ENCODE assay signal across 8 mouse cellular contexts in genomic region chr14:87415808-87416721, GRCm38 (mm10). TPM values are rescaled to one million over a fixed set of nuclear protein-coding genes. Genes with fewer than 3 reads are reported as not detected.
DNase-seq lines count a peak whose midpoint lies in the region; ATAC-seq and TF ChIP-seq lines count a peak whose summit lies in the region.

Gene Tdrd3, plus strand, starts transcription at chr14:87416639.

- TF ChIP-seq POLR2A in brain, embryonic 14.5 days (IDR thresholded peaks at IDR 0.05; ENCODE audit: borderline replicate concordance, extremely low read depth, insufficient read depth, insufficient read length, poor library complexity, severe bottlenecking), result peak; percentile 86
- peak; percentile 35; the same call in 1 of the 2 replicates for TF ChIP-seq POLR2A in liver, adult 2 months (IDR thresholded peaks at IDR 0.05; ENCODE audit: extremely low read depth, insufficient read depth, low read length)
- peak; percentile 80 for TF ChIP-seq POLR2A in myocyte (IDR thresholded peaks at IDR 0.05; ENCODE audit: insufficient read length, low read depth)

- no peaks in the 10 kb centered on the region for H3K27me3 ChIP-seq in C2C12 (ENCODE audit: control insufficient read depth, insufficient read depth, insufficient read length)
- no peaks in the 10 kb centered on the region for H3K27me3 ChIP-seq in erythroblast, embryonic 14.5 days (ENCODE audit: control insufficient read depth)
- no peaks in the 10 kb centered on the region for H3K27me3 ChIP-seq in heart, embryonic 11.5 days (ENCODE audit: control insufficient read depth, insufficient read depth, low read length)
- H3K27me3 ChIP-seq in kidney, embryonic 16.5 days (ENCODE audit: insufficient read depth, low read length), result no peaks in the 10 kb centered on the region
- H3K27me3 ChIP-seq in liver, adult 2 months (ENCODE audit: control insufficient read depth, insufficient read depth, low read length), result no peaks in the 10 kb centered on the region
- H3K27me3 ChIP-seq in myocyte (ENCODE audit: control insufficient read depth, insufficient read depth, insufficient read length), result no peaks in the 10 kb centered on the region
- no peaks in the 10 kb centered on the region for H3K27me3 ChIP-seq in splenic B cell, adult 2 months (ENCODE audit: control insufficient read depth, insufficient read depth, low read length, poor library complexity, severe bottlenecking)

- H3K27ac ChIP-seq in heart, embryonic 11.5 days (ENCODE audit: low read depth, low read length), result peak within 1 kb of the TSS; percentile 99
- H3K27ac ChIP-seq in kidney, embryonic 16.5 days (ENCODE audit: low read length), result peak within 1 kb of the TSS; percentile 100
- peak within 1 kb of the TSS; percentile 91 for H3K27ac ChIP-seq in liver, adult 2 months (replicated peaks; ENCODE audit: insufficient read depth, low read depth, low read length)

- peaks cover 1% of the 10 kb centered on the region for H3K36me3 ChIP-seq in C2C12 (ENCODE audit: control insufficient read depth, insufficient read depth)
- H3K36me3 ChIP-seq in erythroblast, embryonic 14.5 days (ENCODE audit: control insufficient read depth), result 0 out of 2 replicates have a peak, but pooled peaks cover 2% of the 10 kb centered on the region
- H3K36me3 ChIP-seq in heart, embryonic 11.5 days (ENCODE audit: control insufficient read depth, insufficient read depth, low read length), result no peaks in the 10 kb centered on the region
- H3K36me3 ChIP-seq in kidney, embryonic 16.5 days (ENCODE audit: insufficient read depth, low read length), result no peaks in the 10 kb centered on the region
- H3K36me3 ChIP-seq in liver, adult 2 months (ENCODE audit: control insufficient read depth, insufficient read depth, low read length), result no peaks in the 10 kb centered on the region
- no peaks in the 10 kb centered on the region for H3K36me3 ChIP-seq in myocyte (ENCODE audit: control insufficient read depth, insufficient read depth)
- H3K36me3 ChIP-seq in splenic B cell, adult 2 months (ENCODE audit: control insufficient read depth, insufficient read depth, low read length, poor library complexity, severe bottlenecking), result no peaks in the 10 kb centered on the region

- peaks cover 30% of the 10 kb centered on the region for H3K79me3 ChIP-seq in C2C12 (ENCODE audit: low read depth)

- H3K79me2 ChIP-seq in C2C12 (ENCODE audit: control insufficient read depth, insufficient read depth) (peaks cover 42% of the 10 kb centered on the region), myocyte (ENCODE audit: control insufficient read depth, insufficient read depth) (peaks cover 38% of the 10 kb centered on the region)
- peaks cover 5% of the 10 kb centered on the region; the same call in 1 of the 2 replicates for H3K79me2 ChIP-seq in liver, adult 2 months (ENCODE audit: control insufficient read depth, insufficient read depth, low read length)

- no peak for TF ChIP-seq CTCF in C2C12 (IDR thresholded peaks at IDR 0.05; ENCODE audit: control insufficient read depth, insufficient read depth, insufficient read length)
- no peak for TF ChIP-seq CTCF in brain, embryonic 14.5 days (IDR thresholded peaks at IDR 0.05; ENCODE audit: borderline replicate concordance, extremely low read depth, insufficient read depth, insufficient read length)
- TF ChIP-seq CTCF in liver, adult 2 months (IDR thresholded peaks at IDR 0.05; ENCODE audit: low read depth, low read length), result no peak

- ATAC-seq in heart, embryonic 11.5 days (replicated peaks; ENCODE audit: insufficient number of reproducible peaks, low FRiP score, low TSS enrichment), result peak; percentile 95
- ATAC-seq in kidney, embryonic 16.5 days (ENCODE audit: low FRiP score, low TSS enrichment), result peak; percentile 97

- under 1% methylated on average over 82 of the region's 85 CpGs for WGBS in heart, embryonic 11.5 days (ENCODE audit: insufficient replicate concordance)
- WGBS in kidney, embryonic 16.5 days, result under 1% methylated on average over 83 of the region's 85 CpGs
- WGBS in liver, adult 2 months, result under 1% methylated on average over 85 of the region's 85 CpGs

- peak within 1 kb of the TSS; percentile 91 for H3ac ChIP-seq in C2C12 (ENCODE audit: control insufficient read depth, insufficient read length, low read depth)
- H3ac ChIP-seq in myocyte (ENCODE audit: control insufficient read depth, insufficient read length), result peak within 1 kb of the TSS; percentile 99

- peaks cover 48% of the 10 kb centered on the region for H3K4me1 ChIP-seq in erythroblast, embryonic 14.5 days (ENCODE audit: control insufficient read depth)
- peaks cover 9% of the 10 kb centered on the region; the same call in 1 of the 2 replicates for H3K4me1 ChIP-seq in heart, embryonic 11.5 days (ENCODE audit: control insufficient read depth, insufficient read depth, low read length)
- peaks cover 12% of the 10 kb centered on the region for H3K4me1 ChIP-seq in kidney, embryonic 16.5 days (ENCODE audit: insufficient read depth, low read length)
- H3K4me1 ChIP-seq in liver, adult 2 months (ENCODE audit: control insufficient read depth, insufficient read depth, low read length), result peaks cover 4% of the 10 kb centered on the region; the same call in 1 of the 2 replicates

- peak within 1 kb of the TSS; percentile 98 for H3K9ac ChIP-seq in heart, embryonic 11.5 days (ENCODE audit: low read depth, low read length)
- H3K9ac ChIP-seq in kidney, embryonic 16.5 days (replicated peaks; ENCODE audit: low read length), result peak within 1 kb of the TSS; percentile 97
- H3K9ac ChIP-seq in liver, adult 2 months (ENCODE audit: low read depth, low read length), result peak within 1 kb of the TSS; percentile 89

- no peaks in the 10 kb centered on the region for H3K9me3 ChIP-seq in erythroblast, embryonic 14.5 days (ENCODE audit: control insufficient read depth, low read length)
- H3K9me3 ChIP-seq in heart, embryonic 11.5 days (replicated peaks; ENCODE audit: control insufficient read depth, low read length), result no peaks in the 10 kb centered on the region
- no peaks in the 10 kb centered on the region for H3K9me3 ChIP-seq in kidney, embryonic 16.5 days (ENCODE audit: low read length)

- peak; percentile 97 for DNase-seq in brain, embryonic 14.5 days (ENCODE audit: low read depth)
- peak; percentile 92 for DNase-seq in liver, adult 2 months (ENCODE audit: extremely low read depth, low read depth, low spot score)
- peak; percentile 92 for DNase-seq in splenic B cell, adult 2 months (ENCODE audit: low read depth, low spot score)

- H3K4me3 ChIP-seq in C2C12 (ENCODE audit: insufficient read depth, poor library complexity, severe bottlenecking) (peak within 1 kb of the TSS; percentile 63), myocyte (peak within 1 kb of the TSS; percentile 48)
- H3K4me3 ChIP-seq in erythroblast, embryonic 14.5 days (replicated peaks), result peak within 1 kb of the TSS; percentile 93
- peak within 1 kb of the TSS; percentile 75 for H3K4me3 ChIP-seq in heart, embryonic 11.5 days (ENCODE audit: low read depth, low read length)
- peak within 1 kb of the TSS; percentile 91 for H3K4me3 ChIP-seq in kidney, embryonic 16.5 days (ENCODE audit: low read length)
- peak within 1 kb of the TSS; percentile 78 for H3K4me3 ChIP-seq in liver, adult 2 months (ENCODE audit: insufficient read depth, low read depth, low read length)

- H3K4me2 ChIP-seq in heart, embryonic 11.5 days, result peak within 1 kb of the TSS; percentile 76
- H3K4me2 ChIP-seq in kidney, embryonic 16.5 days (replicated peaks; ENCODE audit: low read depth, low read length), result peak within 1 kb of the TSS; percentile 70
- H3K4me2 ChIP-seq in myocyte (ENCODE audit: low read depth), result peak within 1 kb of the TSS; percentile 80

TF ChIP-seq in C2C12, 6 proteins besides CTCF, POLR2A, EP300 and RAD21:
- TF ChIP-seq MAX (IDR thresholded peaks at IDR 0.05) (peak; percentile 87), MYOG (IDR thresholded peaks at IDR 0.05; ENCODE audit: control insufficient read depth, extremely low read depth, insufficient read length) (no peak), FOSL1 (IDR thresholded peaks at IDR 0.05; ENCODE audit: insufficient read depth, low read length, poor library complexity, severe bottlenecking) (no peak), CEBPB (IDR thresholded peaks at IDR 0.05; ENCODE audit: low read depth) (peak; percentile 69), MYOD1 (IDR thresholded peaks at IDR 0.05; ENCODE audit: control insufficient read depth, insufficient read length, low read depth) (no peak)
TF ChIP-seq in C2C12: peak in this region for 2.

TF ChIP-seq in myocyte, 11 proteins besides CTCF, POLR2A, EP300 and RAD21:
- TF ChIP-seq TCF12 (IDR thresholded peaks at IDR 0.05; ENCODE audit: insufficient read depth, poor library complexity, severe bottlenecking) (no peak), MYOD1 (IDR thresholded peaks at IDR 0.05; ENCODE audit: control insufficient read depth in 1 of 3, insufficient read length in 2 of 3, low read depth in 2 of 3) (peak in 1 of 3 experiments; percentile 22), TCF3 (IDR thresholded peaks at IDR 0.05; ENCODE audit: insufficient read length, low read depth) (peak; percentile 13), E2F4 (IDR thresholded peaks at IDR 0.05; ENCODE audit: insufficient read depth) (no peak), POLR2AphosphoS2 (IDR thresholded peaks at IDR 0.05; ENCODE audit: insufficient read length, low read depth) (peak; percentile 92), MAX (IDR thresholded peaks at IDR 0.05; ENCODE audit: low read depth) (peak; percentile 63), CEBPB (IDR thresholded peaks at IDR 0.05; ENCODE audit: insufficient read depth, poor library complexity, severe bottlenecking) (0 out of 2 replicates have a peak, but pooled peaks have one; percentile 24), MYOG (IDR thresholded peaks at IDR 0.05; ENCODE audit: control insufficient read depth in 1 of 3, insufficient read depth in 1 of 3, insufficient read length in 2 of 3, low read depth in 2 of 3) (peak in 1 of 3 experiments; percentile 27)

RNA-seq across cellular contexts. Expression of gene Tdrd3, which starts in this region (rescaled TPM):
- polyA plus RNA-seq in C2C12 (2012; fragmentation: generic; extraction: Trizol) (4.9 TPM), myocyte (2012; fragmentation: generic; extraction: Trizol) (5.1 TPM)
- 27.5 and 30.5 TPM in 2 replicates for polyA plus RNA-seq in brain, embryonic 14.5 days (2012; rRNA removed)
- 0.12 and 0.23 TPM in 2 replicates for polyA plus RNA-seq in erythroblast, embryonic 14.5 days (2012)
- polyA plus RNA-seq in heart, embryonic 11.5 days (2014; fragmentation: Nextera tagmentation; extraction: Ambion mirVana), result 23.9 and 24.3 TPM in 2 replicates
- polyA plus RNA-seq in kidney, embryonic 16.5 days (2015; fragmentation: Nextera tagmentation; extraction: Ambion mirVana), result 26.9 and 29.1 TPM in 2 replicates
- total RNA-seq in liver, adult 2 months (2014; rRNA removed), result 7.2 and 9.7 TPM in 2 replicates
- 0.77 and 1.1 TPM in 2 replicates for polyA plus RNA-seq in liver, adult 2 months (2012; rRNA removed)

Comparison
In these comparisons a context has a peak if more than half of its experiments do, and no peak if none do; other contexts are left out.
1. Peak in every context shown above with its lines: DNase-seq, ATAC-seq, H3K4me3 ChIP-seq and H3K27ac ChIP-seq.
2. POLR2A ChIP-seq: peak in every context shown above with its lines; median percentile 86 in brain, embryonic 14.5 days; 80 in myocyte; 35 in liver, adult 2 months.